Comparison of ENCODE assay signal across 9 mouse cellular contexts in the genomic region with DNA sequence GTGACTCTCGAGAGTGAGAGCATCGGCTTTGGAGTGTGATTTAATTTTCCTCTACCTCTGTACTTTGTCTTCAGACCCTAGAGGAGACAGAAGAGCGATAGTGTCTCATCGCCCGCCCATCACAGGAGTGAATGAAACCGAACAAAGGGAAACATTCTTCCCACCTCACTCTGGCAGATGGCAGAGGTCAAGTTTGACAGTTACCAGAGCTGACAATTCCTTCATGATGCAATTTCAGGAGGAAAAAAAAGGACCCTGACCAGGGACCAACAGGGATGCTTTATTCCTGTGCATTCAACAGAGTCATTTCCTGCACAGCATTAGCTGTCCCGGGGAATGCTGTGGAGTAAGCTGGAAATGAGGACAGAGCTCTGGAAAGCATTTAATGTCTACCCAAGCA.
DNase-seq lines count a peak whose midpoint lies in the region; ATAC-seq and TF ChIP-seq lines count a peak whose summit lies in the region.
"Had no signal": no experiment of that assay in that cellular context is flagged by ENCODE, and none has a peak within 500 bp of the region (broad histone marks: within the 10 kb centered on the region; RNA-seq: fewer than 3 reads in every experiment).

No protein-coding gene starts in this region.

- H3K9ac ChIP-seq in forebrain, postnatal 0 days: no peak overlapping the region
- no peak overlapping the region for H3K9ac ChIP-seq in lung, embryonic 14.5 days
- no peak overlapping the region for H3K9ac ChIP-seq in hindbrain, embryonic 13.5 days

- DNase-seq in forebrain, embryonic 10.5 days (ENCODE audit: extremely low spot score, low spot score): no peak
- no peak for DNase-seq in forebrain, postnatal 0 days
- peak; percentile 40 for DNase-seq in lung, embryonic 14.5 days
- no peak for DNase-seq in lung, postnatal 25 days (ENCODE audit: low spot score)
- DNase-seq in retina, postnatal 7 days (ENCODE audit: low read depth, low spot score): peak; percentile 25
- DNase-seq in right cerebral cortex, postnatal 4 days: no peak
- DNase-seq in urinary bladder, adult 2 months (ENCODE audit: low spot score): no peak

- H3K27ac ChIP-seq in forebrain, embryonic 10.5 days: peak overlapping the region; percentile 57
- H3K27ac ChIP-seq in forebrain, postnatal 0 days (ENCODE audit: low read depth, low read length): no peak overlapping the region
- H3K27ac ChIP-seq in lung, embryonic 14.5 days (ENCODE audit: low read depth): peak overlapping the region; percentile 14
- 0 out of 2 replicates have a peak overlapping the region, but pooled peaks have one; percentile 60 for H3K27ac ChIP-seq in hindbrain, embryonic 13.5 days
- H3K27ac ChIP-seq: layer of hippocampus, adult 2 months had no signal

- peaks cover 15% of the 10 kb centered on the region for H3K4me1 ChIP-seq in forebrain, embryonic 10.5 days
- no peaks in the 10 kb centered on the region for H3K4me1 ChIP-seq in forebrain, postnatal 0 days (ENCODE audit: insufficient read depth)
- peaks cover 12% of the 10 kb centered on the region for H3K4me1 ChIP-seq in lung, embryonic 14.5 days (ENCODE audit: insufficient read depth)
- peaks cover 6% of the 10 kb centered on the region; the same call in 1 of the 2 replicates for H3K4me1 ChIP-seq in hindbrain, embryonic 13.5 days (replicated peaks)

- 62% methylated on average over 7 of the region's 7 CpGs for WGBS in forebrain, embryonic 10.5 days
- 49% methylated on average over 7 of the region's 7 CpGs for WGBS in forebrain, postnatal 0 days
- WGBS in lung, embryonic 14.5 days: 42% methylated on average over 7 of the region's 7 CpGs
- 22% methylated on average over 7 of the region's 7 CpGs for WGBS in hindbrain, embryonic 13.5 days

- H3K4me2 ChIP-seq in forebrain, postnatal 0 days (ENCODE audit: low read depth): no peak overlapping the region
- H3K4me2 ChIP-seq in lung, embryonic 14.5 days: no peak overlapping the region
- H3K4me2 ChIP-seq in hindbrain, embryonic 13.5 days: no peak overlapping the region

- peaks cover 6% of the 10 kb centered on the region for H3K9me3 ChIP-seq in forebrain, embryonic 10.5 days
- no peaks in the 10 kb centered on the region for H3K9me3 ChIP-seq in forebrain, postnatal 0 days (ENCODE audit: low read length)
- H3K9me3 ChIP-seq in lung, embryonic 14.5 days (ENCODE audit: low read depth, low read length): no peaks in the 10 kb centered on the region
- peaks cover 5% of the 10 kb centered on the region; the same call in 1 of the 2 replicates for H3K9me3 ChIP-seq in hindbrain, embryonic 13.5 days

- TF ChIP-seq CTCF in forebrain, postnatal 0 days (IDR thresholded peaks at IDR 0.05; ENCODE audit: low read depth): no peak
- TF ChIP-seq CTCF in lung, embryonic 14.5 days (IDR thresholded peaks at IDR 0.05; ENCODE audit: low read depth): no peak

- no peak for ATAC-seq in forebrain, postnatal 0 days
- ATAC-seq in lung, embryonic 14.5 days (ENCODE audit: insufficient read depth): 0 out of 2 replicates have a peak, but pooled peaks have one; percentile 28
- ATAC-seq in hindbrain, embryonic 13.5 days (ENCODE audit: low FRiP score): no peak

- no peaks in the 10 kb centered on the region for H3K36me3 ChIP-seq in forebrain, embryonic 10.5 days (replicated peaks)
- H3K36me3 ChIP-seq in forebrain, postnatal 0 days (ENCODE audit: insufficient read depth): no peaks in the 10 kb centered on the region
- H3K36me3 ChIP-seq in lung, embryonic 14.5 days (ENCODE audit: insufficient read depth): no peaks in the 10 kb centered on the region
- H3K36me3 ChIP-seq in hindbrain, embryonic 13.5 days: no peaks in the 10 kb centered on the region

- no peak overlapping the region for H3K4me3 ChIP-seq in forebrain, embryonic 10.5 days
- H3K4me3 ChIP-seq in forebrain, postnatal 0 days (ENCODE audit: low read depth, low read length): no peak overlapping the region
- no peak overlapping the region for H3K4me3 ChIP-seq in lung, embryonic 14.5 days (ENCODE audit: low read depth, low read length)
- no peak overlapping the region for H3K4me3 ChIP-seq in hindbrain, embryonic 13.5 days
- H3K4me3 ChIP-seq: layer of hippocampus, adult 2 months had no signal

- no peaks in the 10 kb centered on the region for H3K27me3 ChIP-seq in forebrain, embryonic 10.5 days (ENCODE audit: poor library complexity, severe bottlenecking)
- no peaks in the 10 kb centered on the region for H3K27me3 ChIP-seq in forebrain, postnatal 0 days (ENCODE audit: insufficient read depth, low read length)
- H3K27me3 ChIP-seq in lung, embryonic 14.5 days (ENCODE audit: insufficient read depth, low read length): no peaks in the 10 kb centered on the region
- no peaks in the 10 kb centered on the region for H3K27me3 ChIP-seq in hindbrain, embryonic 13.5 days

Comparison
In these comparisons a context has a peak if more than half of its experiments do, and no peak if none do; other contexts are left out.
1. DNase-seq: peak in lung, embryonic 14.5 days (single experiment) and retina, postnatal 7 days (single experiment); none in forebrain, embryonic 10.5 days (single experiment), forebrain, postnatal 0 days (single experiment), lung, postnatal 25 days (single experiment), right cerebral cortex, postnatal 4 days (single experiment) and urinary bladder, adult 2 months (single experiment).